Mouse (Mus musculus) forebrain, embryonic 15.5 days (tissue): ENCODE results near the gene Lsm6. TPM values are rescaled to one million over a fixed set of nuclear protein-coding genes. Genes with fewer than 3 reads are reported as not detected.

Experiments used
- ATAC-seq: fragments of 200-750 bp; cut with Nextera tagmentation; replicated peaks from 2 replicates; pipeline ENCODE4 v1.8.0; 2017; ENCODE audit warnings: mild to moderate bottlenecking, moderate TSS enrichment, moderate library complexity
- H3K27ac ChIP-seq: fragments of 300-500 bp; sonication (generic); replicated peaks from 2 replicates; pipeline ENCODE4 v1.5.1; 2015; ENCODE audit warnings: mild to moderate bottlenecking, inconsistent platforms
- H3K27me3 ChIP-seq: fragments of 300-500 bp; sonication (generic); 2 replicates; pipeline ENCODE4 v1.6.1; 2015; ENCODE audit warnings: inconsistent platforms
- H3K36me3 ChIP-seq: fragments of 300-500 bp; sonication (generic); 2 replicates; pipeline ENCODE4 v1.6.1; 2015; ENCODE audit warnings: mild to moderate bottlenecking, inconsistent platforms
- H3K4me1 ChIP-seq: fragments of 300-500 bp; sonication (generic); 2 replicates; pipeline ENCODE4 v1.6.1; 2015; ENCODE audit warnings: inconsistent platforms
- H3K4me2 ChIP-seq: fragments of 300-500 bp; sonication (generic); replicated peaks from 2 replicates; pipeline ENCODE4 v1.6.1; 2015; ENCODE audit warnings: mild to moderate bottlenecking, inconsistent platforms
- H3K4me3 ChIP-seq: fragments of 300-500 bp; sonication (generic); 2 replicates; pipeline ENCODE4 v1.5.1; 2015; ENCODE audit warnings: mild to moderate bottlenecking, inconsistent platforms
- H3K9ac ChIP-seq: fragments of 300-500 bp; sonication (generic); replicated peaks from 2 replicates; pipeline ENCODE4 v1.6.1; 2015; ENCODE audit warnings: mild to moderate bottlenecking, inconsistent platforms
- H3K9me3 ChIP-seq: fragments of 300-500 bp; sonication (generic); 2 replicates; pipeline ENCODE4 v1.6.1; 2016; ENCODE audit warnings: inconsistent platforms
- WGBS: fragments of 180-500 bp; shearing (Covaris S2); methylation state at CpG from one replicate; pipeline ENCODE4 v1.1.7; 2015; ENCODE audit warnings: mixed read lengths; 5-methylcytosine and 5-hydroxymethylcytosine counted together
- polyA plus RNA-seq: library from polyadenylated mRNA; unstranded; fragments of >200 nt; fragmentation: Nextera tagmentation; extraction: Ambion mirVana; gene quantifications from 2 replicates; pipeline ENCODE4 v1.2.1, GENCODE M21; 2015

Gene Lsm6
- 164 and 165 TPM in 2 replicates for polyA plus RNA-seq

DNA sequence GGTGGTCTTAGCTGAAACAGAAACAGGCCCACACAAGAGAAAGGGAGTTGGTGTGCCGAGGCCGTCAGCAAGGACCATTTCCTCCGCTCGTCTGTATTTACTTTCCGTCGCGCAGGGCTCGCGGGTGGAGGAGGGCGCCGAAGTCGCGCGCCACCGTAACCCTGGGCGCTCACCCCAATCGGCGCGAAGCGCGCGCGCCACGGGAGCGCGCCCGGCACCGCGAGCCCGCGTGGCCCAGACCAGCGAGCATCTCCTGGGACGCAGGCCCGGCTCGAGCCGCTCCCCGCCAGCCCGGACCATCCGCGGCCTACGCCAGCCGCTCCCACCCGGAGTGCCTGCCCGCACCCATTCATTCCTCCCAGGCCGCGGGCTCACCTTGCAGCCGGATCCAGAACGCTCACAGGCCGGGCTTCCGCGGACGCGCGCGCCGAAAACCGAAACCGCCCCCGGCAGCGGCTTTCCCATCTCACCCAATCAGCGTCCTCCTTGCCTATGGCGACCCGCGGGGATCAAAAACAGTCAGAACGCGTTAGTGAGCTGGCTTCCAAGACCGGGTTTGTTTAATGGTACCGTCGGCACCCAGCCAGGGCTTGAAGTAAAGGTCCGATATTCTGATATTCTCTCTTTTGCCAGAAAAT lies at the start of gene Lsm6:
Lsm6 (minus strand) TSS at position 468 of the 638 bp plus-strand sequence.
- H3K4me3 ChIP-seq = peak within 1 kb of the TSS; percentile 58
- peak within 1 kb of the TSS; percentile 54 for H3K4me2 ChIP-seq
- H3K27ac ChIP-seq = peak within 1 kb of the TSS; percentile 95
- peak; percentile 95 for ATAC-seq
- H3K36me3 ChIP-seq = no peaks in the 10 kb centered on the region; the same call in 1 of the 2 replicates
- H3K4me1 ChIP-seq = peaks cover 14% of the 10 kb centered on the region
- peak within 1 kb of the TSS; percentile 74 for H3K9ac ChIP-seq
- H3K9me3 ChIP-seq = no peaks in the 10 kb centered on the region
- under 1% methylated on average over 62 of the region's 70 CpGs for WGBS
- H3K27me3 ChIP-seq = no peaks in the 10 kb centered on the region

DNA sequence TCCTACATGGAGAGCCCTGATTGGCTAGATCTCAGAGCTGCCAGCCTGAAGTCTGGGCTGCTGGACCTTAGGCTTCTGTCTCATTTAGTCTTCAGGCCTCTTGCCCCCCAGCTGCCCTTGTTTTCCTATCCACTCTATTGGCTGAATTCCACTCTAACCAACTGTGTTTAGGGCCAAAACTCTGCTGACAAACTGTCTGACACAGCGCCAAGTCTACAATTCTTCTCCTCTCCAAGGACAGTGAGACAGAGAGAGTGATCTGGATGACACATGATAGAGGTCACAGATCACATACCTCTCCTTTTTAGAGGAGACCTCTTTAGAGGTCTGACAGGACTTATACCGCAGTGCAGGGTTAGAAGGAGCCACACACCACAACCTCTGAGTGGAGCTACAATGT lies 46.1 kb upstream of the Lsm6 start:
- Histone ChIP-seq H3K9ac (no peak overlapping the region), H3K36me3 (no peaks in the 10 kb centered on the region), H3K4me1 (no peaks in the 10 kb centered on the region), H3K27ac (no peak overlapping the region), H3K4me2 (no peak overlapping the region), H3K4me3 (no peak overlapping the region), H3K9me3 (no peaks in the 10 kb centered on the region), H3K27me3 (no peaks in the 10 kb centered on the region)
- no peak for ATAC-seq
- 82% methylated on average over 2 of the region's 2 CpGs for WGBS

DNA sequence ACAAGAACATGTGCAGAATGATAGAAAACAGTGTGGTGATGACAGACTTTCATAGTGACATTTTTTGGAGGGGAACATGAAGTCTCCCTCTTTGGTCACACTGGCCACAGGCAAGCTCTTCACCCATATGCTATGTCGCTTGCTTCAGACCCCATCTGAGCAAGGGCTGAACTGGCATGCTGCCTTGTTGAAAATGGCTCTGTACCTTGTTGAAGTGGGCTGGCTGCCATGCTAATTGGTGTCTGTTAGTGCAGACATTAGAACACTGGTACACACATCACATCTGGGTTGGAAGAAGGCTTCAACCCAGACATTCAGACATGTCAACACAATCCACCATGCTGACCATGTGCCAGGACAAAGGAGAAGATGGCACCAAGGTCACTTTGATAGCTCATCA lies 42.1 kb upstream of the Lsm6 start:
- H3K9ac ChIP-seq = no peak overlapping the region
- ATAC-seq = no peak
- no peaks in the 10 kb centered on the region for H3K9me3 ChIP-seq
- WGBS = 84% methylated on average over 1 of the region's 1 CpGs
- H3K36me3 ChIP-seq = no peaks in the 10 kb centered on the region
- H3K4me2 ChIP-seq = no peak overlapping the region
- H3K4me3 ChIP-seq = no peak overlapping the region
- H3K4me1 ChIP-seq = no peaks in the 10 kb centered on the region
- no peak overlapping the region for H3K27ac ChIP-seq
- H3K27me3 ChIP-seq = no peaks in the 10 kb centered on the region

DNA sequence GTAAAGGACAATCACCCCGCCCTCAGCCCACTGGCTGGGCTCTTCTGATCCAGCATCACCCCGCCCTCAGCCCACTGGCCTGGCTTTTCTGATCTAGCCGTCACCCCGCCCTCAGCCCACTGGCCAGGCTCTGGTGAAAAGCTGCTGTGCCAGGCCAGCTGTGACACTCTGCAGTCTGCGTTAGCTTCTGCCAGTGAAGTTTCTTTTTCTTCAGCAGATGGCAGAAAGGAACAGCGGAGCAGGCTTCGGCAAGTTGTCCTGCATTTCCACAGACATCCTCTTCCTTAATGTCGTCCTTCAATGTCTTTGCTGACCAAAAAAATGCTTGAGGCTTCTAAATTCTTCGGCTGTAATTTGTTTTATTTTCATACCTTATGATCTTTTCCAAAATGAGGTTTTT lies 41.1 kb upstream of the Lsm6 start:
- no peak overlapping the region for H3K4me2 ChIP-seq
- no peak overlapping the region for H3K27ac ChIP-seq
- H3K9ac ChIP-seq = no peak overlapping the region
- H3K36me3 ChIP-seq = no peaks in the 10 kb centered on the region
- no peaks in the 10 kb centered on the region for H3K27me3 ChIP-seq
- H3K4me1 ChIP-seq = no peaks in the 10 kb centered on the region
- no peak for ATAC-seq
- 77% methylated on average over 9 of the region's 9 CpGs for WGBS
- no peaks in the 10 kb centered on the region for H3K9me3 ChIP-seq
- no peak overlapping the region for H3K4me3 ChIP-seq

DNA sequence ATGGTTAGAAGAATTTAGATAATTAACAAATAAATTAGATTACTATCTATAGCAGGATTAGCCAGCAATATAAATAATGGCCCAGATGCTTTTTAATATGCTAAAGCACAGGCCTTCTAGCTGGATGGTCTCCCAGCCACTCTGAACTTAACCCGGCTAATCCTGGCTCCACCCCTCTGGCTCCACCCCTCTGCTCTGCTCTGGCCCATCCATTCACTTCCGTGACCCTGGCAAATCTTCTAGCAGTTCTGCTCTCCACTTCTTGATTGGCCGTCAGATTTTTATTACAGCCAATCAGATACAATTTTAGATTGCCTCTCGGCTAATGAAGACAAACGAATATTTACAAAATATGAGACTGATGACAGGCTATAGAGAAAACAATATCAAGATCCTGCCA lies 39.8 kb upstream of the Lsm6 start:
- Histone ChIP-seq H3K9me3 (no peaks in the 10 kb centered on the region), H3K4me2 (no peak overlapping the region), H3K36me3 (no peaks in the 10 kb centered on the region), H3K27me3 (no peaks in the 10 kb centered on the region), H3K9ac (no peak overlapping the region), H3K4me3 (no peak overlapping the region), H3K4me1 (no peaks in the 10 kb centered on the region), H3K27ac (no peak overlapping the region)
- 53% methylated on average over 5 of the region's 5 CpGs for WGBS
- no peak for ATAC-seq

DNA sequence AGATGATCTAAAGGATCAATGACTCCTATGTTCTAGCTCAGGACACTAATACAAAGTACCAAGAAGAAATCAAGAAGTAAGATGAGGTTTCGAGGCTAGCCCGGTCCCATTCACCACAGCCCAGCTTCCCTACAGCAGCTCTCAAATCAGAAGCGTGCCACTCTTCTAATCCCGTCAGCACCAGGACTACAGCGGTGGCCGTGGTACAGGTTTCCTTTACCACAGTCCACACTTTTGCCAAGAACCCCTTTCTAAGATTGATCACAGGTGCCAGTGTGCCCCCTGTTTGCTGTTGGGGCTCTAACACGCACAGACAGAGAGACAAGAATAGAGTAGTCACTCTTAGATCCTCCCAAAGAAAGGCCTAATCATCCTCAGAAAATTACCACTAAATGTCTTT lies 36.5 kb upstream of the Lsm6 start:
- no peaks in the 10 kb centered on the region for H3K9me3 ChIP-seq
- no peaks in the 10 kb centered on the region for H3K4me1 ChIP-seq
- WGBS = 90% methylated on average over 7 of the region's 7 CpGs
- H3K4me2 ChIP-seq = no peak overlapping the region
- H3K27me3 ChIP-seq = no peaks in the 10 kb centered on the region
- no peaks in the 10 kb centered on the region for H3K36me3 ChIP-seq
- no peak for ATAC-seq
- no peak overlapping the region for H3K9ac ChIP-seq
- no peak overlapping the region for H3K4me3 ChIP-seq
- H3K27ac ChIP-seq = no peak overlapping the region

DNA sequence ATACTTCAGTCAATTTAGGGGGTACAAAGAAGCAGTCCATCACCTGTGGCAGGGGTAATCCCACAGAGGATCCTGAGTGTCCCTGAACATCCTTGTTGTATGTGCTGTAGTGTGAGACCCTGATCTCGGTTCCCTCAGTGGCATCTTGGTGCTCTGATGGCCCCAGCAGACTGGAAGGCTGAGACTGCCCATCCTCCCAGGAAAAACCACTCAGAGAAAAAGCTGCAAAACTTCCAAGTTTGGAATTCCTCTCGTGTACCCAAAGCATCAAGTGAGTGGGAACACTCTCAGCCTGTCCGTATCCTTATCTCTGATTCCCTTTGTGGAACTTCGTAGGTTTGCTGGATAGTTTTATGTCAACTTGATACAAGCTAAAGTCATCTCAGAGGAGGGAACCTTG lies 31.3 kb upstream of the Lsm6 start:
- H3K27me3 ChIP-seq = no peaks in the 10 kb centered on the region
- no peak overlapping the region for H3K4me3 ChIP-seq
- no peak overlapping the region for H3K4me2 ChIP-seq
- no peak overlapping the region for H3K27ac ChIP-seq
- WGBS = 87% methylated on average over 4 of the region's 4 CpGs
- H3K9me3 ChIP-seq = no peaks in the 10 kb centered on the region
- H3K36me3 ChIP-seq = no peaks in the 10 kb centered on the region
- H3K9ac ChIP-seq = no peak overlapping the region
- H3K4me1 ChIP-seq = no peaks in the 10 kb centered on the region
- ATAC-seq = no peak

DNA sequence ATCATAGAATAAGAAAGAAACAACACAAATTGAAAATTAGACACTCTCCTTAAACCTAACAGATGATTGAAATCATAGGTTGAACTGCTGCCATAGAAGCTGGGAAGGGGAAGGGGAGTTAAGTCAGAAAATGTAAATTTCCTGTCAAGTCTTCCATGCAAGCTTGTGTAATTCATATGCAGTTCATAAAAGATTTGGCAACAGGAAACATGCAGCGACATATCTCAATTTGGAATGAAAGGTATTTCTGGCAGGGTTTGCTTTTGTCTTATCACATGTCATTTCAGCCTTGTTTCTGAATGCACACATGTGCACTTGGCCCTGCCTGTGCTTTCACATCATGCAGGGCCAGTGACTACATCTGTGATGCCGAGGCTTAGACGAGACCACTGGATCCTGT lies 26.3 kb upstream of the Lsm6 start:
- peak overlapping the region; percentile 68; the same call in 1 of the 2 replicates for H3K27ac ChIP-seq
- H3K9me3 ChIP-seq = no peaks in the 10 kb centered on the region
- peak; percentile 63; the same call in 1 of the 2 replicates for ATAC-seq
- H3K4me1 ChIP-seq = no peaks in the 10 kb centered on the region
- no peak overlapping the region for H3K4me2 ChIP-seq
- H3K36me3 ChIP-seq = no peaks in the 10 kb centered on the region
- H3K4me3 ChIP-seq = no peak overlapping the region
- no peak overlapping the region for H3K9ac ChIP-seq
- H3K27me3 ChIP-seq = no peaks in the 10 kb centered on the region
- WGBS = 75% methylated on average over 3 of the region's 3 CpGs

DNA sequence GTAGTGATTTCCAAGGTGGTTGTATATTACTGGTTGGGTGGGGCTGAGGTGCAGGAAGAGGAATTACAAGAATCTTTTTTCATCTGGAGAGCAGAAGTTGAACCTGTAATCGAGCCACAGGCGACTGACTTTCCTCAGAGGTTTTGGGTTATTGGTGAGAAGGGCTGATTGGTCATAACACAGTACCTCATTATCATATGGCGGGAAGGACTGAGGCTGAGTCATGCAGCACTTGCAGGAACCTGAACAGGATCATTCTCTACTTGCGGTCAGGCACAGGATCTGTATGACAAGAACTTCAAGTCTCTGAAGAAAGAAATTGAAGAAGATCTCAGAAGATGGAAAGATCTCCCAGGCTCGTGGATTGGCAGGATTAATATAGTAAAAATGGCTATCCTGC lies 23.6 kb upstream of the Lsm6 start:
- H3K27ac ChIP-seq = no peak overlapping the region
- no peak overlapping the region for H3K4me2 ChIP-seq
- no peaks in the 10 kb centered on the region for H3K4me1 ChIP-seq
- H3K36me3 ChIP-seq = no peaks in the 10 kb centered on the region
- no peak overlapping the region for H3K9ac ChIP-seq
- 85% methylated on average over 5 of the region's 5 CpGs for WGBS
- no peaks in the 10 kb centered on the region for H3K27me3 ChIP-seq
- no peaks in the 10 kb centered on the region for H3K9me3 ChIP-seq
- no peak overlapping the region for H3K4me3 ChIP-seq
- ATAC-seq = no peak

DNA sequence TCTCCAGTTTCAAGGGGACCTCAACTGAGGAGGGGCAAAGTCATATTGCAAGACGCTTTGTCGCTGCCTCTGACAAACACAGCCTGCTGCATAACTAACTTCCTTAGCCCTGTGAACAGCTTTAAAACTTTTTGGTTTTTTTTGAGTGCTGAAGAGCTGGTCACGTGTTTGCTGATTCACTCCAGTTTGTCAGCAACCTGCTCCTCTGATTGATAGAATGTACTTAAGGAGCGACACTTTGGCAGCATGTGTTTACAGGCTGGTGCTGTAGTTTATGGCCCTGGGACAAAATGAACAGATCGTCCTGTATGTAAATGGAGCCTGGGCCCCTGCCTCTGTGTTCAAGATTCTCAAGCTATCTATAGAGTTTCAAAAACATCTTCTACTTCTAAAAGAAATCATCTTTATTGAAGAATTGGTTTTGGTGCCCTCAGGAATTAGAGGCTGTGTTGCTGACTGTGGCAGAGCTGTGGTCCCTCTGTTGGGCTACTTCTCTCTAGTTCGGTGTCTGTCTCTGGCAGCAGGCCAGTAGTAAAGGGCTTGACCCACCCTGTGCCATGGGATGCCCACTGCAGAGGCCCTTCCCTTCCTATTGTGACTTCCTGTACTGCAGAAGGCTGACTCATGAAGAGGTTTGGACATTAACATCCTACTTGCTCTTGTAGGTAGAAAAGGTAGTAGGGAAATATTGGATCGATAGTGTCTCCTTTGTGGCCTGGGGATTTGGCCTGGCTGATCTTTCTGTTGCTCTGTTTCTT lies 17.9 kb upstream of the Lsm6 start:
- Histone ChIP-seq H3K4me2 (no peak overlapping the region), H3K9ac (no peak overlapping the region), H3K9me3 (no peaks in the 10 kb centered on the region), H3K27ac (no peak overlapping the region), H3K4me3 (no peak overlapping the region), H3K4me1 (no peaks in the 10 kb centered on the region), H3K27me3 (no peaks in the 10 kb centered on the region), H3K36me3 (no peaks in the 10 kb centered on the region)
- WGBS = 84% methylated on average over 7 of the region's 7 CpGs
- no peak; the same call in 1 of the 2 replicates for ATAC-seq

DNA sequence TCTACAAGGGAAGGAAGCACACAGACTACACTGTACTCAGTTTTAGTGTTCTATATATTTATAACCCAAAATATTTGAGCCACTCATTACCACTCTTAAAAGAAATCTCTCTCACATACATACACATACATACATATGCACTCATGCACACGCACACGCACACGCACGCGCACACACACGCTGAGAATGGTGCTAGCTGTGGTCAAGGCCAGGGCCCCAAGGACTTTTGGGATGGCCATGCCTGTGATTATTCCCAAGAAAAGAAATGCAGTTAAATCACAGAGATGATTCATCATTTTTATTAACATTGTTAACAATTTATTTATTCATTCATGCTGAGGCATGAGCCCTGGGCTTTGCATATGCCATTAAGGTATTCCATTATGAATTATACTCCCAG lies 15.2 kb upstream of the Lsm6 start:
- H3K27ac ChIP-seq = no peak overlapping the region
- no peak overlapping the region for H3K4me3 ChIP-seq
- no peaks in the 10 kb centered on the region for H3K4me1 ChIP-seq
- no peak overlapping the region for H3K9ac ChIP-seq
- no peaks in the 10 kb centered on the region for H3K36me3 ChIP-seq
- no peaks in the 10 kb centered on the region for H3K27me3 ChIP-seq
- WGBS = 100% methylated on average over 6 of the region's 6 CpGs
- no peak for ATAC-seq
- H3K4me2 ChIP-seq = no peak overlapping the region
- H3K9me3 ChIP-seq = no peaks in the 10 kb centered on the region

DNA sequence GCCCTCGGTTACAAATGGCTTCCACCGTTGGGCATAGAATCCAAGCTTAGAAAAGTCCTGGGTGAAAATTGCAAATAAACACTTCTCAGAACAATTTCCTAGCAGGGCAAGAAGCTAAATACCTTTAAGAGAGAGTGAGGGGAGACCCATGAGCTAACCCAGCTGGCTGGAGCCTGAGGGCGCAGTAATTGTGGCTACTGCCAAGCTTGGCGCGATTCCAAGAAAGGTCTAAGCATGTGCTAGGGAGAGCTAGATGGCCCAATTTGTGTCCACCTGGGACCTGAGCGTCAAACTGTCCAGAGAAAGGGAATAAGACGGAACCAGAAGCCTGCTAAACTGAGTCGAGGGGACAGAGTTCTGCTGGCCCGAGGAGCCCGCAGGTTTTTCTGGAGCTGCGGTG lies 7.5 kb upstream of the Lsm6 start:
- no peak for ATAC-seq
- Histone ChIP-seq H3K4me1 (no peaks in the 10 kb centered on the region), H3K27me3 (no peaks in the 10 kb centered on the region), H3K9ac (no peak overlapping the region), H3K4me2 (no peak overlapping the region), H3K36me3 (no peaks in the 10 kb centered on the region), H3K27ac (no peak overlapping the region), H3K4me3 (no peak overlapping the region), H3K9me3 (no peaks in the 10 kb centered on the region)
- WGBS = 76% methylated on average over 11 of the region's 11 CpGs

DNA sequence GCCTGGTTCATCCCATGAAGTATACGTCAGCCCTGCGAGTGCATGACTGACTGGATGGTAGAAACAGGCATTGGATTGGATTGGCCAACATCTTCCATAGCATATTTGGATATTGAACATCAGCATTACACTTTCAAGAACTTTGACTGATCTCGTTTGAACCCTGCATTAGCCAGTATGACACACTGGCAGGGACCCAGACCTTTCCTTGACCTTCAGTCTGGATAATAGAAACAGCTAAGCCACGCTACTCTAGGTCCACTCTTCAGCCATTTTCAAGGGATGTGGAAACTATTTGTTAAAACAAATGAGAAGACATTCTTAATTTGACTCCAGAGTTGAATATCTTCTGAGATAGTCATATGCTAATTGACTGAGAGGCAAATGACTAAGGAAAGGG lies 3.6 kb upstream of the Lsm6 start:
- WGBS = 84% methylated on average over 4 of the region's 4 CpGs
- no peak overlapping the region for H3K27ac ChIP-seq
- no peak overlapping the region for H3K4me3 ChIP-seq
- no peaks in the 10 kb centered on the region for H3K27me3 ChIP-seq
- no peak for ATAC-seq
- H3K4me2 ChIP-seq = no peak overlapping the region
- H3K4me1 ChIP-seq = peaks cover 8% of the 10 kb centered on the region
- H3K9ac ChIP-seq = no peak overlapping the region
- H3K36me3 ChIP-seq = no peaks in the 10 kb centered on the region
- no peaks in the 10 kb centered on the region for H3K9me3 ChIP-seq
